Comparison of ENCODE assay signal across 8 mouse cellular contexts in the genomic region with DNA sequence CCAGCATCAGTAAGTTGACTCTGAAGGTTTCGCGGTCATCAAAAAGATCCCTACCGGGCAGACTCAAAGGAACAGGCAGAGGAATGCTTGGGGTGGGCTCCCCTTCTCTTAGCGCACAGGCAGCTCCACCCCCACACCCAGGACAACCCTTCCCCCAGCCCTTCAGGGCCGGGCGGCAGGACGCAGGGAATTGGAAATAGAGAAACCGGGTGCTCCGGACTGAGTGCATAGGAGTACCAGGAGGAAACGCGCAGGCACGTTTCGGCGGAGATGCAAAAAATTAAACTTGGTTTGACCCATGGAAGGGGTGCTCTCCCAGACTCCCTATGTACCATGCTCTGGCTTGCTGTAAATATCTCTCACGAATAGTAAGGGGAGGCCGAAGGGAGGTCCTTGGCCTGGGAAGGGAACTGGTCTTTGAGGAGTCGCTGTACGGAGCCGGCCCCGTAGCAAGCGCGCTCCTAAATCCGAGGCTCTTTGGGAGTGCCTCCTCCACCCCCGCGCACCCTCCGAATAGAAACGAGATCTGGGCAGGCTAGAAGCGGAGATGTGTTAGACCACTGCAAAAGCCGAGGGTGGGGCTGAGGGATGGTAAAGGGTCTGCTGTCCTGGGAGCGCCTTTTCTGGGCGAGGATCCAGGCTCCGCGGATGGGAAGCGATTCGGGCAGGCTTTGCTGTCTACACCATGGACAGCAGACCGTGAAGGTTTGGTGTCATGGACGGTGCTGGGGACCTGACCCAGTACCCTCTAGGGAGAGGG. TPM values are rescaled to one million over a fixed set of nuclear protein-coding genes. Genes with fewer than 3 reads are reported as not detected.
DNase-seq lines count a peak whose midpoint lies in the region; ATAC-seq and TF ChIP-seq lines count a peak whose summit lies in the region.

No protein-coding gene starts in this region.

- H3K36me3 ChIP-seq in lung, embryonic 14.5 days (ENCODE audit: insufficient read depth) = no peaks in the 10 kb centered on the region
- H3K36me3 ChIP-seq in thymus, adult 2 months (ENCODE audit: control insufficient read depth, insufficient read depth, low read length) = no peaks in the 10 kb centered on the region

- intact Hi-C loops in left cerebral cortex, postnatal 14 days (cut with DNase I) = loop anchor here (2.0 to 5.0 kb wide), 3 partner anchors 49 to 104 kb away; no protein-coding TSS in a partner anchor

- no peak overlapping the region for H3K9ac ChIP-seq in lung, embryonic 14.5 days

- peak; percentile 13 for DNase-seq in lung, embryonic 14.5 days
- no peak for DNase-seq in lung, postnatal 25 days (ENCODE audit: low spot score)
- peak; percentile 57 to 85 for DNase-seq in frontal cortex, adult 2 months (ENCODE audit: extremely low spot score in 1 of 2, low spot score in 1 of 2)
- peak; percentile 82 to 84 for DNase-seq in left cerebral cortex, postnatal 14 days (ENCODE audit: low spot score in 2 of 2)
- DNase-seq in right cerebral cortex, postnatal 10 days (ENCODE audit: low spot score in 2 of 2) = peak; percentile 88 to 92
- DNase-seq in thymus, adult 2 months = no peak
- DNase-seq in kidney, postnatal 36 days = no peak
- DNase-seq in gastrocnemius, postnatal 4 days (ENCODE audit: low spot score in 2 of 2) = no peak

- H3K4me1 ChIP-seq in lung, embryonic 14.5 days (ENCODE audit: insufficient read depth) = 0 out of 2 replicates have a peak, but pooled peaks cover 7% of the 10 kb centered on the region
- 0 out of 2 replicates have a peak, but pooled peaks cover 3% of the 10 kb centered on the region for H3K4me1 ChIP-seq in thymus, adult 2 months (replicated peaks; ENCODE audit: control insufficient read depth, insufficient read depth, low read length)

- H3K9me3 ChIP-seq in lung, embryonic 14.5 days (ENCODE audit: low read depth, low read length) = no peaks in the 10 kb centered on the region

- H3K4me2 ChIP-seq in lung, embryonic 14.5 days = no peak overlapping the region

- no peak overlapping the region for H3K27ac ChIP-seq in lung, embryonic 14.5 days (ENCODE audit: low read depth)
- H3K27ac ChIP-seq in thymus, adult 2 months (ENCODE audit: control insufficient read depth, insufficient read depth, low read length) = no peak overlapping the region

- ATAC-seq in lung, embryonic 14.5 days (ENCODE audit: insufficient read depth) = no peak

- H3K27me3 ChIP-seq in lung, embryonic 14.5 days (ENCODE audit: insufficient read depth, low read length) = peaks cover 81% of the 10 kb centered on the region
- peaks cover 15% of the 10 kb centered on the region; the same call in 1 of the 2 replicates for H3K27me3 ChIP-seq in thymus, adult 2 months (ENCODE audit: control insufficient read depth, insufficient read depth, low read length)

- 1% methylated on average over 37 of the region's 37 CpGs for WGBS in lung, embryonic 14.5 days
- WGBS in thymus, adult 2 months = 6% methylated on average over 37 of the region's 37 CpGs

- no peak for TF ChIP-seq CTCF in lung, embryonic 14.5 days (IDR thresholded peaks at IDR 0.05; ENCODE audit: low read depth)
- no peak for TF ChIP-seq CTCF in thymus, adult 2 months (IDR thresholded peaks at IDR 0.05; ENCODE audit: borderline replicate concordance, control insufficient read depth, extremely low read depth, insufficient read depth, low read length, poor library complexity)

- no peak for TF ChIP-seq POLR2A in thymus, adult 2 months (IDR thresholded peaks at IDR 0.05; ENCODE audit: control insufficient read depth, extremely low read depth, insufficient read depth, low read length, poor library complexity)

- no peak overlapping the region for H3K4me3 ChIP-seq in lung, embryonic 14.5 days (ENCODE audit: low read depth, low read length)
- H3K4me3 ChIP-seq in thymus, adult 2 months (ENCODE audit: control insufficient read depth, insufficient read depth, low read length) = no peak overlapping the region

RNA-seq across cellular contexts. Expression of a gene that starts 29.5 kb away (rescaled TPM):
- polyA plus RNA-seq in lung, embryonic 14.5 days (2014; fragmentation: Nextera tagmentation; extraction: Ambion mirVana) = 69.2 and 70.1 TPM in 2 replicates
- polyA plus RNA-seq in frontal cortex, adult 2 months (2012; rRNA removed) = 43.1 and 45.7 TPM in 2 replicates
- 10 to 100 TPM; 63.1 to 68.4 TPM for total RNA-seq in left cerebral cortex, postnatal 14 days (2021)
- polyA plus RNA-seq in thymus, adult 2 months (2012; rRNA removed) = 76.7 and 78.3 TPM in 2 replicates
- 10 to 100 TPM; 42.2 to 48.3 TPM for total RNA-seq in gastrocnemius, postnatal 4 days (2021)

RNA-seq across cellular contexts. Expression of a gene that starts 37.6 kb away (rescaled TPM):
- polyA plus RNA-seq in lung, embryonic 14.5 days (2014; fragmentation: Nextera tagmentation; extraction: Ambion mirVana) = 0.20 and 0.51 TPM in 2 replicates
- polyA plus RNA-seq in frontal cortex, adult 2 months (2012; rRNA removed) = 0.08 and 0.42 TPM in 2 replicates
- total RNA-seq in left cerebral cortex, postnatal 14 days (2021) = not detected
- polyA plus RNA-seq in thymus, adult 2 months (2012; rRNA removed) = 0.08 and 0.19 TPM in 2 replicates
- not detected for total RNA-seq in gastrocnemius, postnatal 4 days (2021)

Comparison
In these comparisons a context has a peak if more than half of its experiments do, and no peak if none do; other contexts are left out.
1. DNase-seq: peak in lung, embryonic 14.5 days (single experiment), frontal cortex, adult 2 months (2 of 2), left cerebral cortex, postnatal 14 days (2 of 2) and right cerebral cortex, postnatal 10 days (2 of 2); none in lung, postnatal 25 days (single experiment), thymus, adult 2 months (single experiment), kidney, postnatal 36 days (0 of 2) and gastrocnemius, postnatal 4 days (0 of 2).